Mouse (Mus musculus): ENCODE results near the gene Galnt3. TPM values are rescaled to one million over a fixed set of nuclear protein-coding genes. Genes with fewer than 3 reads are reported as not detected.

Galnt3 gene
- polyA plus RNA-seq, 1 experiment from 2014 or later = 2.9 TPM

- DNase-seq (ENCODE audit: low spot score) = no peak
Observed at GRCm38 (mm10) chr2:66107864-66108514, 16.8 kb downstream of the Galnt3 start.

- no peak for DNase-seq (ENCODE audit: low spot score)
Observed at GRCm38 (mm10) chr2:66103740-66104436, 20.9 kb downstream of the Galnt3 start.

- no peak for DNase-seq (ENCODE audit: low spot score)
Observed at GRCm38 (mm10) chr2:66101686-66102304, 23.0 kb downstream of the Galnt3 start.

- DNase-seq (ENCODE audit: low spot score) = no peak
Observed at GRCm38 (mm10) chr2:66100671-66101351, 24.0 kb downstream of the Galnt3 start.

- no peak for DNase-seq (ENCODE audit: low spot score)
Observed at GRCm38 (mm10) chr2:66100239-66100638, 24.6 kb downstream of the Galnt3 start.

- DNase-seq (ENCODE audit: low spot score) = no peak
Observed at GRCm38 (mm10) chr2:66094622-66095181, 30.1 kb downstream of the Galnt3 start.

- DNase-seq (ENCODE audit: low spot score) = no peak
Observed at GRCm38 (mm10) chr2:66091296-66091695, 33.5 kb downstream of the Galnt3 start.

GRCm38 (mm10) chr2:66081876-66082275, 42.9 kb downstream of the Galnt3 start:
- no peak for DNase-seq (ENCODE audit: low spot score)

GRCm38 (mm10) chr2:66080731-66081130, 44.1 kb downstream of the Galnt3 start:
- no peak for DNase-seq (ENCODE audit: low spot score)

GRCm38 (mm10) chr2:66069454-66069853, 55.3 kb downstream of the Galnt3 start:
- DNase-seq (ENCODE audit: low spot score) = no peak

GRCm38 (mm10) chr2:66063291-66063690, 61.5 kb downstream of the Galnt3 start:
- no peak for DNase-seq (ENCODE audit: low spot score)

GRCm38 (mm10) chr2:66044405-66045089, 80.2 kb downstream of the Galnt3 start:
- no peak for DNase-seq (ENCODE audit: low spot score)

GRCm38 (mm10) chr2:66043441-66044404, 81.1 kb downstream of the Galnt3 start:
- no peak for DNase-seq (ENCODE audit: low spot score)

- no peak for DNase-seq (ENCODE audit: low spot score)
Observed at GRCm38 (mm10) chr2:66041917-66042419, 82.8 kb downstream of the Galnt3 start.

- DNase-seq (ENCODE audit: low spot score) = no peak
Observed at GRCm38 (mm10) chr2:66041203-66041916, 83.4 kb downstream of the Galnt3 start.

GRCm38 (mm10) chr2:66040611-66041010, 84.2 kb downstream of the Galnt3 start:
- DNase-seq (ENCODE audit: low spot score) = no peak

GRCm38 (mm10) chr2:66034907-66035679, 89.7 kb downstream of the Galnt3 start:
- no peak for DNase-seq (ENCODE audit: low spot score)

Data from thymus, postnatal 0 days (tissue).